Mouse (Mus musculus): ENCODE measurements around the gene Mbd3l2.
"Not testable (repeated sequence)": the region's sequence is repeated elsewhere in the genome, so short reads cannot be mapped to it uniquely, and the experiment has no call there.

Mbd3l2 gene
- long read RNA-seq, experiment 1 = 0 reads
- long read RNA-seq, experiment 2 = 0 reads

DNA sequence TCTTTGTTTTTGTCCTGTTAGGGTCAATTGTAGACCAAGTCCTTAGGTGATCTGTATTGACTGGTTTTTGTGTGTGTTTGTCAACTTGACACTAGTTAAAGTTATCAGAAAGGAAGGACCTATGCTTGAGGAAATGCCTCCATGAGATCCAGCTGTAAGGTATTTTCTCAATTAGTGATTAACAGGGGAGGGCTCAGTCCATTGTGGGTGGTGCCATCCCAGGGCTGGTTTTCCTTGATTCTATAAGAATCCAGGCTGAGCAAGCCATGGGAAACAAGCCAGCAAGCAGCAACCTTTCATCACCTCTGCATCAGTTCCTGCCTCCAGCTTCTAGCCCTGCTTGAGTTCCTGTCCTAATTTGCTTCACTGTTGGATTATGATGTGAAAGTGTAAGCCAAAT is at the start of gene Mbd3l2:
TSS of gene Mbd3l2 (plus strand) at position 301 of the 400 bp plus-strand sequence.
- intact Hi-C loops (cut with DNase I) = no loop called here

DNA sequence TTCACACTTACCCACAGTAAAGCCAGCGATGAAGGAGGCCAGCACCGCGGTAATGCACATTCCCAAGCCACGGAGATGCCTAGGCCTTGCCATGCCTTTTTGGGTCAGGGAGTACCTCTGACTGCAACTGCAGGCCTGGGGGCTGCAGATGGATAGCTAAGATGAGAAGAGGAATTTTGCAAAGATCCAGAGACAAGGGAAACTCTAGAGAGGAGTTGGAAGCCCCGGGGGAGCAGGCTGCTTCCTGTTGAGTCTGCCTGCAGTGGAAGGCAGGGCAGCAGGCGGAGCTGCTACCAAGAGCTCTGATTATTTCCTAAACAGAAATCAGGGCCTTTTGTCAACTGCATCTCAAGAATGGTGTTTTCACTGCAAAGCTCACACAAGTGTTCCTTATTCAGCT is 44.7 kb upstream of the Mbd3l2 start:
- intact Hi-C loops (cut with DNase I) = no loop called here

DNA sequence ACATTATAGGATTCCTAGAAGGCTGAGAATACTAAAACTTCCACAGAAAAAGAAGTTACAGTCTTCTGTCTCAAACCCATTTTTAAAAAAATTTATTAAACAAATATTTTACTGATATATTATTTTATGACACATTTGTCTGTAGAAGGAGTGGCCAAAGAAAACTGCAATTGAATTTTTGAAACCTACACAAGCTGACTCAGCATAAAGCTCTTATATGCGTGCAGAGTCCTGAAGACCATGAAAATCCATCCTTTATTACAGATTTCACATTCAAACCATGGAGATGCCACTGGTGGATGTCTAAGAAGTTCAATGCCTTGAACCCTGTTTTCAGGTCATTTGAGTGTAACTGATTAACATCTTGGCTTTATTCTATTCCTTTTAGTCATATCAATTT is 30.8 kb upstream of the Mbd3l2 start:
- intact Hi-C loops (cut with DNase I) = no loop called here

DNA sequence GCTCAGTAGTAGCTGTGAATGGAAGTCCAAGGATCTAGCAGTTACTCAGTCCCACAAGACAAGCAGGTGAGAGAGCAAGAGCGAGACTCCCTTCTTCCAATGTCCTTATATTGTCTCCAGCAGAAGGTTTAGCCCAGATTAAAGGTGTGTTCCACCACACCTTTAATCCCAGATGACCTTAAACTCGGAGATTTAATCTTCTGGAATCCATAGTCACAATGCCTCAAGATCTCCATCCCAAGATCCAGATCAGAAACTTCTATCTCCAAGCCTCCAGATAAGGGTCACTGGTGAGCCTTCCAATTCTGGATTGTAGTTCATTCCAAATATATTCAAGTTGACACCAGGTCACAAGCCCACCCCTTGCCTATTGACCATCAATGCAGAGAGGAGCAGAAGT is 27.6 kb upstream of the Mbd3l2 start, which contains the start of gene Naalad2:
TSS of gene Naalad2 (minus strand) at position 101 of the 400 bp plus-strand sequence.
- intact Hi-C loops (cut with DNase I) = not testable (repeated sequence)

DNA sequence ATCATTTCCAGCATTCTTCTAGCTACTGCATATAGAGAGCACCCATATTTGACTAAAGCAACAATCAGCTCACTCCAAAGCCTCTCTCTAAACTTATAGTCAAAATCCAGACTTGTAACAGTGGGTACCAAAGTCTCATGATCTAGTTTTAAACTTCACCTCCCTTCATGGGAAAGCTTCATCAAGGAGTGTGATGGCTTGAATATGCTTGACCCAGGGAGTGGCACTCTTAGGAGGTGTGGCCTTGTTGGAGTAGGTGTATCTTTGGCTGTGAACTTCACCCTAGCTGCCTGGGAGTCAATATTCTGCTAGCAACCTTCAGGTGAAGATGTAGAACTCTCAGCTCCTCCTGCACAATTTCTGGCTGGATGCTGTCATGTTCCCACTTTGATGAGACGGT is 26.3 kb upstream of the Mbd3l2 start, which contains the start of gene Ubtfl1:
TSS of gene Ubtfl1 (plus strand) at position 301 of the 400 bp plus-strand sequence.
- intact Hi-C loops (cut with DNase I) = no loop called here

DNA sequence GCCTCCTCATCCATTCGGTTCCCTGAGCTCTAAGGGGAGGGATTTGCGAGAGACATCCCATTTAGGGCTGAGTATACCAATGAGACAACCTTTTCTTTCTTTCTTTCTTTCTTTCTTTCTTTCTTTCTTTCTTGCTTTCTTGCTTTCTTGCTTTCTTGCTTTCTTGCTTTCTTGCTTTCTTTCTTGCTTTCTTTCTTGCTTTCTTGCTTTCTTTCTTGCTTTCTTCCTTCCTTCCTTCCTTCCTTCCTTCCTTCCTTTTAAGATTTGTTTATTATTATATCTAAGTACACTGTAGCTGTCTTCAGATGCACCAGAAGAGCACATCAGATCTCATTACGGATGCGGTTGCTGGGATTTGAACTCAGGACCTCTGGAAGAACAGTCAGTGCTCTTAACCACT is 18.1 kb upstream of the Mbd3l2 start:
- intact Hi-C loops (cut with DNase I) = not testable (repeated sequence)

DNA sequence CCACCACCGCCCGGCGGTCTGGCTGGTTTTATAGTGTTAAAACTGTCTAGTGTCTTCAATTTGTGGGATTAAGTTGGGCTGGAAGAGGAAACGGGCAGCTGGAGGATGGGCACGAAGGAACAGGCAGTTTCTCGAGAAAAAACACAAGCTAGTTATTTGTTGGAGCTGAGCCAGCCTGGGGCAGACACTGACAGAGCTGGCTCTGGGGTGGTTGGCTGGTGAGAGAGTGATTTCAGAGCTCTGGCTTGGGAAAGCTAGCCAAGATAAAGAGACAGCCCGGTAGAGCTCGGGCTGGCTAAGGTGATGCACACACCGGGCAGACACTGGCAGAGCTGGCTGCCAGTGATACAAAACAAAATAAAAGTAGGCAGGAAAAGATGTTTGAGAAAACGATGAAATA is 1.2 kb downstream of the Mbd3l2 start:
- intact Hi-C loops (cut with DNase I) = no loop called here

DNA sequence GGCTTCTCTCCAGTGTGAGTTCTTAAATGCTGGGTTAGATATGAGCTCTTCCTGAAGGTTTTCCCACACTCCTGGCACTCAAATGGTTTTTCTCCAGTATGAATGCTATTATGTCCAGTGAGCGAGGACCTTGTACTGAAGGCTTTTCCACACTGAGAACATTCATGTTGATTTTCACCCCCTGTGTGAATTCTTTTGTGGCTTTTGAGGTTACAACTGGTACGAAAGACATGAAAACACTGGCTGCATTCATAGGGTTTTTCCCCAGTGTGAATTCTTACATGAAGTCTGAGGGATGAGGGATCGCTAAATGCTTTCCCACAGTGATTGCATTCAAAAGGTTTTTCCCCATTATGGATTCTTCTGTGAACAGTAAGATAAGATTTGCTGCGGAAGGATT is 26.1 kb downstream of the Mbd3l2 start:
- intact Hi-C loops (cut with DNase I) = no loop called here

DNA sequence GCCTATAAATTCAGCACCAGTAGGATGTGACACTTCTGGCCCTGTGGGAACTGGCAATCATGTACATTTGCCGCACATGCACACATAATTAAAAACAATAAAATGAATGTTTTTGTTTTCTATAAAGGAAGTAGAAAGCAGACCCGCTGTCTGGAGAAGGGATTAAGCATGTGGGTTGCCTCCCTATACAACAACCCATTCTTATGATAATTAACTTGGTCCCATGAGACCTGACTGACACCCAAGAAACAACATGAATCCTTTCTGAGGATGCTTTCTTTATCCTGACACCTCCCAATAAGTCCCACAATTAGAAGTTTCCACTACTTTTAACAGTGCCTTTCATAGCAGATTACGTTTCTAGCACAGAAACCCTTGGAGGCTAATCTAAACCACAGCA is 36.9 kb downstream of the Mbd3l2 start:
- intact Hi-C loops (cut with DNase I) = no loop called here

DNA sequence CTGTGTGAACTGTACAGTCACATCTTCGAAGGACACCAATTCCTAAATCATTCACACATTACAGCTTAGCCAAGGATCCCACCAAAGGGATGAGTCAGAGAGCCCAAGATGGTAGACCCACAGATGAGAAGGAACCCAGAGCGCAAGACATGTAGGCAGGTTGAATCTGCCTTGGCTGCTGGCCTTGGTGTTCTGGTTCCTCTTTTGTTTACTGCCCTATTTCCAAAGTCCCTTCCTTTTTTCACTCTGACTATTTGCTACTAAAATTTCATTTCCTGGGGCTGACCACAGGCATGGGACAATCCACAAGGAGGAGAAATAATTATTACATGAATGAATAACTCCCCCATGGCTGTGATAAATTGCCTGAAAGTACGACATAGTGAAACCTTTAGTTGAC is 37.6 kb downstream of the Mbd3l2 start:
- intact Hi-C loops (cut with DNase I) = no loop called here

DNA sequence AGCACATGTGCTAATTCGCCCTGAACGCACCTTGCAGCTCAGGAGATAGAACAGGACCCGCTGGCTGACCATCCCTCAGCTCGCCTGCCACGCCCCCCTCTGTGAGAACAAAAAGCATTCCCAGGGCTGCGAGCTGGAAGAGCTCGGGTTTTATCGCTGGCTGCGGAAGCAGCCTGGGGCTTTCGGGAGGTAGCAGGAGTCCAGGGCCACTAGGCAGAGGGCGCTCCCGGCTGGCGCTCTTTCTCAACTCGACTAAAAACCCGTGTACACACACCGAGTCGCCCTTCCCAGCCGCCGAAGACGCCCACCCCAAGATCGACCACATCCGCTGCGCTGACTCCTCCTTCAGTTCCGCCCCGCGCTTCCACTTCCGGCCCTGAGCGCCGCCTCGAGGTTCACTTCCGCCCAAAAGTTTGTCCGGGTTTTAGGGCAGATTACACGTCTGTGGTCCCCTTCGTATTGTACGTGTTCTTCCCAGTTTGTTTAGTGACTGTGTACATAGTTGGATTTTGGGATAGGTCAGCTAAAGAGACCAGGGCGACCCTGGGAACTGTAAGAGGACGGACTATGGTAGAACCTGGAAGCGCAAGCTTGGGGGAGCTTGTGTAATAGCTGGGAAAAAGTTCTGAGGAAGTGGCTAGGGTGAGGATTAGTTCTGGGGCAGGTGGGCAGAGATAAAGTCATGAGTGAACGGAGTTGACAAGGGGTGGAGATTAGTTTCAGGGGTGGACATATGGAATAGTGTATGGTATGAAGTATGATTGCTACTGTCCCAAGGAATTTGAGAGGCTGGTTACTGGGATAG is 43.1 kb downstream of the Mbd3l2 start:
- intact Hi-C loops (cut with DNase I) = loop anchor here (10.0 kb wide), 1 partner anchor 179 kb away; the partner anchor contains the start of gene Chordc1

DNA sequence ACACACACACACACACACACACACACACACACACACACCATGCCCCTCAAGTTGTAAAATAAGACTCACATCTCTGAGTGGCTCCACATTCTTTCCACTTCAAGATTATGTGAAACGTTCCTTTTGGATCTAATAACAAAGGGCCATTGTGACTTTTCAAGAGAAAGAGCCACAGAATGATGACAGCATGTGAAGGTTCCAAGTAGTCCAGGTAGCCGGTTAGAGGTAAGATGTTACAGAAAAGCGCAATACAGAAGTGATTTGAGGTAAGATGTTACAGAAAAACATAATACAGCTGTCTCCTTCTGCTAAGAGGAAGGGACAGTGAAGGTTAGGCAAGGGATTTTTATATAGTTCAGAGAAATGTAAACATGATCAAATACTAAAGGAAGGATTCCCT is 47.7 kb downstream of the Mbd3l2 start, which contains the start of the genes Zfp558 and Mbd3l1:
TSS of gene Zfp558 (minus strand) at position 101 of the 400 bp plus-strand sequence.
TSS of gene Mbd3l1 (plus strand) at position 192 of the 400 bp plus-strand sequence.
- intact Hi-C loops (cut with DNase I) = loop anchor here (10.0 kb wide), 1 partner anchor 183 kb away; the partner anchor contains the start of gene Chordc1

Small RNA genes lying within 50 kb of the gene (microRNA-seq; reads per million reads assigned to microRNA genes)
- 0 reads per million in 2 experiments for gene Gm22854

Measured in adrenal gland (tissue).